Mouse (Mus musculus) midbrain, embryonic 15.5 days (tissue): Measurements from ENCODE around the gene Gstp2. TPM values are rescaled to one million over a fixed set of nuclear protein-coding genes. Genes with fewer than 3 reads are reported as not detected.
A peak's percentile ranks its signal among the peaks of the same experiment; 100 is the strongest.

ENCODE experiments used
- ATAC-seq: fragments of 200-750 bp; cut with Nextera tagmentation; replicated peaks from 2 replicates; pipeline ENCODE4 v1.8.0; 2017; ENCODE audit warnings: moderate TSS enrichment
- H3K27ac ChIP-seq: fragments of 300-500 bp; sonication (generic); 2 replicates; pipeline ENCODE4 v1.5.1; 2015; ENCODE audit warnings: mild to moderate bottlenecking, inconsistent platforms
- H3K27me3 ChIP-seq: fragments of 300-500 bp; sonication (generic); replicated peaks from 2 replicates; pipeline ENCODE4 v1.6.1; 2015; ENCODE audit warnings: inconsistent platforms
- H3K36me3 ChIP-seq: fragments of 300-500 bp; sonication (generic); replicated peaks from 2 replicates; pipeline ENCODE4 v1.6.1; 2015; ENCODE audit warnings: inconsistent platforms
- H3K4me1 ChIP-seq: fragments of 300-500 bp; sonication (generic); 2 replicates; pipeline ENCODE4 v1.6.1; 2015; ENCODE audit warnings: inconsistent platforms
- H3K4me2 ChIP-seq: fragments of 300-500 bp; sonication (generic); 2 replicates; pipeline ENCODE4 v1.6.1; 2015; ENCODE audit warnings: inconsistent platforms, mild to moderate bottlenecking, moderate library complexity
- H3K4me3 ChIP-seq: fragments of 300-500 bp; sonication (generic); 2 replicates; pipeline ENCODE4 v1.5.1; 2015; ENCODE audit warnings: mild to moderate bottlenecking, inconsistent platforms
- H3K9ac ChIP-seq: fragments of 300-500 bp; sonication (generic); 2 replicates; pipeline ENCODE4 v1.6.1; 2015; ENCODE audit warnings: mild to moderate bottlenecking, inconsistent platforms
- H3K9me3 ChIP-seq: fragments of 300-500 bp; sonication (generic); 2 replicates; pipeline ENCODE4 v1.6.1; 2016; ENCODE audit warnings: inconsistent platforms
- WGBS: fragments of 180-500 bp; shearing (Covaris S2); methylation state at CpG from one replicate; pipeline ENCODE4 v1.1.7; 2015; ENCODE audit warnings: mixed read lengths; 5-methylcytosine and 5-hydroxymethylcytosine counted together
- polyA plus RNA-seq: library from polyadenylated mRNA; unstranded; fragments of >200 nt; fragmentation: Nextera tagmentation; extraction: Ambion mirVana; gene quantifications from 2 replicates; pipeline ENCODE4 v1.2.1, GENCODE M21; 2015

The Gstp2 gene
- polyA plus RNA-seq, 1 experiment from 2014 or later = 5.6 TPM

DNA sequence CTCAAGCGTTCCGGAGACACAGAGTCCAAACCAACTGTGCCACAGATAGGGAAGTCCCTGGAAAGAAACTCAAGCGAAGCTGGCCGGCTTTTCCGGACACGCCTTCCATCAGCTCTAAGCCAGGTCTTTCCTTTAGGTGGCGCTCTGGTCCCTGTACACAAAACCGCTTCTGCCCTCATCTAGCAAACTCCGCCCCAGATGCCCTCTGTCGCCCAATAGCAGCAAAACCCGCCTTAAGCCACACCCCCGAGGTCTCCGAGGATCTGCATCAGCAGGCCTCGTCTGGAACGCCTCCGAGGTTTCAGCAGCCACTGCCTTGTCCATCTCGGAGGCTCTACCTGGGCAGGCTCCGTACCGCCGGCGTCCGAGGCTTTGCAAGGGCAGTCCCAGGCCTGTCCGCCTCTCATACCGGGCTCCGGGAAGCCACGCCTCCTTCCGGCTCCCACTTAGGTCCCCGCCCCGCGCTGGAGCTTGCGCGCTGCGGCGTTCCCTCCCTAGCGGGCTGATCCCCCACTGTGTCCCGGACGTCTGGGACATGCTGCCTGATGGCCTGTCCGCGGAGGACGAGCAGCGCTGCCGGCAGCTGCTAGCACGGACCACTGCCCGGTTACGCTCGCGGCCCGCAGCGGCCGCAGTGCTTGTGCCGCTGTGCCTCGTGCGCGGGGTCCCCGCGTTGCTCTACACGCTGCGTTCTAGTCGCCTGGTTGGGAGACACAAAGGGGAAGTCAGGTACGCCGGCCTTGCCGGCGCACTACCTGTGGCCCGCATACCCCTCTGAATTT is 45.5 kb downstream of the Gstp2 start, which contains the start of the genes Nudt8 and Gm49405:
Gene Nudt8 (plus strand): TSS at position 462 of the 782 bp plus-strand sequence.
Gene Gm49405 (plus strand): TSS at position 508 of the 782 bp plus-strand sequence.
- H3K27me3 ChIP-seq = no peaks in the 10 kb centered on the region
- peak; percentile 91 for ATAC-seq
- H3K36me3 ChIP-seq = no peaks in the 10 kb centered on the region
- peak within 1 kb of the TSS; percentile 95 for H3K27ac ChIP-seq
- H3K9me3 ChIP-seq = no peaks in the 10 kb centered on the region
- H3K4me2 ChIP-seq = peak within 1 kb of the TSS; percentile 69
- peak within 1 kb of the TSS; percentile 53 for H3K4me3 ChIP-seq
- peak within 1 kb of the TSS; percentile 70 for H3K9ac ChIP-seq
- under 1% methylated on average over 64 of the region's 64 CpGs for WGBS
- peaks cover 20% of the 10 kb centered on the region for H3K4me1 ChIP-seq

DNA sequence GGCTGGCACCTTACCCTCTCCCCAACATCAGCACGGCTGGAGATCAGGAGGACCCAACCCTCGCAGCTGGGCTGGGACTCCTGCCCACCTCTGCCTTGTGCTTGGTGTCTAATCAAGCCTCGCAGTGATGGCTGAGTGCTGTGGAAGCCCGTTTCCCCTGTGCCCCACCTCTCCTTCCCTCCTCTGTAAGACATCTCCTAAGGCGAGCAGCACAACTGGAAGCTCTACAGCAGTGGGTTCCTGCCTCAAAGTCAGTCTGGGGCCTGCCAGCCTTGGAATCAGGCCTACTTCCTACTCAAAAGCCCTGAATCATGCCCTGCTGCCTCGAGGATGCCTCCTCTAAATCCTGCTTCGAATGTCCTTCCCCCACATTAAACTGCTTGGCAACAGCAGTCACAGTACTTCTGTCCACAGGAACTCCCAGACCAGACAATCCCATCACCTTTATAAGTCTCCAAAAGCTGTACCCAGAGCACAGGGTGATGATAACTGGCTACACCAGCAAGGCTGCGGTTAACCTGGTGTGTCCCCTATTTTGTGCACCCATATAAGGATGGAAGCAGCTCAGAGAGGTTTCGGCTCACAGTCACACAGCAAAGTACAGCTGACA is 46.6 kb downstream of the Gstp2 start:
- Histone ChIP-seq H3K27me3 (no peaks in the 10 kb centered on the region), H3K4me1 (peaks cover 20% of the 10 kb centered on the region), H3K9me3 (no peaks in the 10 kb centered on the region), H3K27ac (no peak overlapping the region), H3K4me3 (peak overlapping the region; percentile 53; the same call in 1 of the 2 replicates), H3K9ac (no peak overlapping the region), H3K4me2 (peak overlapping the region; percentile 69), H3K36me3 (no peaks in the 10 kb centered on the region)
- ATAC-seq = no peak
- 86% methylated on average over 9 of the region's 9 CpGs for WGBS

DNA sequence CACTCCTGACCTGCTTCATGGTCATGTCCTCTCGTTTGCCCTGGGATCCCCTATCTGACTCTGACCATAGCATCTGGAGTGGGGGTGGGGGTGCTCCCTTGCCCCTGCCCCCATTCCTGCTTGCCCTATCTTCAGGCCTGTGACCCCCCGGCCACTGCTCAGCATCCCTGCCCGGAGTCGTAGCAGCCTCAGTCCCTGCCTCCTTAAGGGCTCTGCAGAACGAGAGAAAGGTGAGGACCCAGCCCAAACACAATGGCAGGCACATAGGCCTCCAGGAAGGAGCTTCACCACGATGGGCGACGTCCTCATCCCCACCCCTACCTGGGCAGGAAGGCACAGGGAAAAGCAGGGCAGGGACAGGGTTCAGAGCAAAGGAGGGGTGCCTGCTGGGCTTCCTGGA is 47.5 kb downstream of the Gstp2 start:
- Histone ChIP-seq H3K9me3 (no peaks in the 10 kb centered on the region), H3K4me1 (peaks cover 20% of the 10 kb centered on the region), H3K4me3 (no peak overlapping the region), H3K27me3 (no peaks in the 10 kb centered on the region), H3K4me2 (no peak overlapping the region), H3K27ac (no peak overlapping the region), H3K9ac (no peak overlapping the region), H3K36me3 (no peaks in the 10 kb centered on the region)
- ATAC-seq = no peak
- 77% methylated on average over 8 of the region's 8 CpGs for WGBS

DNA sequence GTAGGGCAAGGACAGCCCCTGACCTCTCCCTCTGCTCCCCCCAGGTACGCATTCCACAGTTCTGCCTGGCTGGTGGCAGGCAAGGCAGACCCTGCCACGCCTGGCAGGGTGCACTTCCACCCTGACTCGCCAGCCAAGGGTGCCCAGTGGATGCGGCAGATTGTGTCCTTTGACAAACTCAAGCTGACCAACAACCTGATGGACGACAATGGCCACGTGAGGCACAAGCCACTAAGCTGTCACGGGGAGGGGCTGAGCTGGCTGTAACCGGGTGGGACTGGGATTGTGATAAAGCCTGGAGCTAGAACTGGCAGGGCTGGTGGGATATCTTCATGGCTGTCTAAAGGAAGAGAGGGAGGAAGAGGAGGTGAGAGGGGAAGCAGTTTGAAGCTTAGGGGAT is 48.6 kb downstream of the Gstp2 start:
- Histone ChIP-seq H3K4me1 (peaks cover 20% of the 10 kb centered on the region), H3K4me2 (no peak overlapping the region), H3K9me3 (no peaks in the 10 kb centered on the region), H3K36me3 (no peaks in the 10 kb centered on the region), H3K9ac (no peak overlapping the region), H3K27me3 (peaks cover 2% of the 10 kb centered on the region; the same call in 1 of the 2 replicates), H3K27ac (no peak overlapping the region), H3K4me3 (no peak overlapping the region)
- ATAC-seq = no peak
- 65% methylated on average over 8 of the region's 8 CpGs for WGBS

DNA sequence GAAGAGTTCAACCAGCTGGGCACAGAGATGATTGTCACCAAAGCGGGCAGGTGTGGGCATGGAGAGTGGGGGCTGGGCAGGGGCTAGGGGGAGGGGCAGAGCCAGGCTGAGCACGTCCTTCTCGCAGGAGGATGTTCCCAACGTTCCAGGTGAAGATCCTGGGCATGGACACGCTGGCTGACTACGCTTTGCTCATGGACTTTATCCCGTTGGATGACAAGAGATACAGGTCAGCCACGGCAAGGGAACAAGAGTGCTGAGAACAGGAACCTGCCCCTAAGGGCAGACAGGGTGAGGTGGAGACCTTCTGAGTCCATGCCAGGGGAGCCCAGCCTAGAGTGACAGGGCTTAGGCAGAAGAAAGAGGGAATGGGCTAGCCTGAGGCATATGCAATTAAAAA is 49.1 kb downstream of the Gstp2 start:
- ATAC-seq = no peak
- H3K9me3 ChIP-seq = no peaks in the 10 kb centered on the region
- H3K4me3 ChIP-seq = no peak overlapping the region
- 75% methylated on average over 8 of the region's 8 CpGs for WGBS
- H3K27me3 ChIP-seq = peaks cover 2% of the 10 kb centered on the region; the same call in 1 of the 2 replicates
- H3K36me3 ChIP-seq = no peaks in the 10 kb centered on the region
- H3K9ac ChIP-seq = no peak overlapping the region
- H3K27ac ChIP-seq = no peak overlapping the region
- peaks cover 18% of the 10 kb centered on the region for H3K4me1 ChIP-seq
- no peak overlapping the region for H3K4me2 ChIP-seq

- ATAC-seq = no peak
- H3K4me1 ChIP-seq = peaks cover 12% of the 10 kb centered on the region
- no peaks in the 10 kb centered on the region for H3K36me3 ChIP-seq
- no peak overlapping the region for H3K27ac ChIP-seq
- H3K9ac ChIP-seq = no peak overlapping the region
- peaks cover 2% of the 10 kb centered on the region; the same call in 1 of the 2 replicates for H3K27me3 ChIP-seq
- 78% methylated on average over 7 of the region's 7 CpGs for WGBS
- H3K4me2 ChIP-seq = no peak overlapping the region
- H3K4me3 ChIP-seq = no peak overlapping the region
- no peaks in the 10 kb centered on the region for H3K9me3 ChIP-seq
These were observed 49.7 kb downstream of the Gstp2 start for GRCm38 (mm10) chr19:3996106-3996505.

- Histone ChIP-seq H3K27me3 (peaks cover 2% of the 10 kb centered on the region; the same call in 1 of the 2 replicates), H3K36me3 (no peaks in the 10 kb centered on the region), H3K4me2 (no peak overlapping the region), H3K4me3 (no peak overlapping the region), H3K9me3 (no peaks in the 10 kb centered on the region), H3K27ac (no peak overlapping the region), H3K9ac (no peak overlapping the region), H3K4me1 (peaks cover 8% of the 10 kb centered on the region)
- no peak for ATAC-seq
- WGBS = 84% methylated on average over 3 of the region's 3 CpGs
These were observed 50.3 kb downstream of the Gstp2 start for GRCm38 (mm10) chr19:3995505-3995904.

- Histone ChIP-seq H3K27ac (no peak overlapping the region), H3K4me3 (no peak overlapping the region)
- 74% methylated on average over 6 of the region's 6 CpGs for WGBS
These were observed 50.9 kb downstream of the Gstp2 start for GRCm38 (mm10) chr19:3994932-3995331.

DNA sequence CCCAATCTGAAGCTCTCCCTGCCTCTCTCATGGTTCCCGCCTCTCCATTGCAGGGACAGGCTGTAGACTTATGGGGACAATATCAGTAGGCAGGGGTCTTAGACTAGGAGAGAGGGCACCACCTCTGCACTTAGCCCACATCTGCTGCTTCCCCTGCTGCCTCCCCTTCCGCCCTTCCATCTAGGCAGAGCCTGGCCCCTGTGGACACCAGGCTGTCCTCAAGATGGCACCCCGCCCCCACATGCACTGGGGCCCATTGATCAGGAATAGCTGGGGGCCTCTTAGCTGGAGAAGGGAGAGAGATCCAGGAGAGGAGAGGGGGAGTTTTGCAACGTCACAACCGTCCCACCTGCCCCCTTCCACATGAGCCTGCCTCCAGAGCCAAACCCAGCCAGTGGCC is 53.4 kb downstream of the Gstp2 start, which contains the start of gene Tbx10:
Gene Tbx10 (plus strand): TSS at position 337 of the 400 bp plus-strand sequence.
- Histone ChIP-seq H3K4me2 (no peak within 1 kb of the TSS), H3K9ac (no peak within 1 kb of the TSS), H3K27me3 (peaks cover 2% of the 10 kb centered on the region; the same call in 1 of the 2 replicates), H3K4me1 (no peaks in the 10 kb centered on the region), H3K4me3 (no peak within 1 kb of the TSS), H3K9me3 (no peaks in the 10 kb centered on the region), H3K36me3 (no peaks in the 10 kb centered on the region), H3K27ac (no peak within 1 kb of the TSS)
- no peak for ATAC-seq
- 52% methylated on average over 5 of the region's 5 CpGs for whole genome bisulfite sequencing

More at GRCm38 (mm10) chr19:3994932-3995331, 50.9 kb downstream of the Gstp2 start:
- no peak overlapping the region for H3K9ac ChIP-seq
- no peak overlapping the region for H3K4me2 ChIP-seq
- no peaks in the 10 kb centered on the region for H3K9me3 ChIP-seq
- peaks cover 2% of the 10 kb centered on the region; the same call in 1 of the 2 replicates for H3K27me3 ChIP-seq
- ATAC-seq = no peak
- H3K36me3 ChIP-seq = no peaks in the 10 kb centered on the region
- peaks cover 8% of the 10 kb centered on the region for H3K4me1 ChIP-seq

- no peak overlapping the region for H3K4me3 ChIP-seq
- WGBS = 91% methylated on average over 3 of the region's 3 CpGs
- peaks cover 2% of the 10 kb centered on the region; the same call in 1 of the 2 replicates for H3K27me3 ChIP-seq
- no peaks in the 10 kb centered on the region for H3K4me1 ChIP-seq
- no peaks in the 10 kb centered on the region for H3K9me3 ChIP-seq
- no peak overlapping the region for H3K9ac ChIP-seq
- no peaks in the 10 kb centered on the region for H3K36me3 ChIP-seq
- no peak overlapping the region for H3K4me2 ChIP-seq
- ATAC-seq = no peak
- H3K27ac ChIP-seq = no peak overlapping the region
These were observed 53.9 kb downstream of the Gstp2 start for GRCm38 (mm10) chr19:3991966-3992365.

GRCm38 (mm10) chr19:3991562-3991961 is 54.3 kb downstream of the Gstp2 start:
- Histone ChIP-seq H3K36me3 (no peaks in the 10 kb centered on the region), H3K27me3 (peaks cover 2% of the 10 kb centered on the region; the same call in 1 of the 2 replicates), H3K4me2 (no peak overlapping the region), H3K9me3 (no peaks in the 10 kb centered on the region), H3K9ac (no peak overlapping the region), H3K4me3 (no peak overlapping the region), H3K27ac (no peak overlapping the region), H3K4me1 (no peaks in the 10 kb centered on the region)
- 93% methylated on average over 3 of the region's 3 CpGs for WGBS
- no peak for ATAC-seq

DNA sequence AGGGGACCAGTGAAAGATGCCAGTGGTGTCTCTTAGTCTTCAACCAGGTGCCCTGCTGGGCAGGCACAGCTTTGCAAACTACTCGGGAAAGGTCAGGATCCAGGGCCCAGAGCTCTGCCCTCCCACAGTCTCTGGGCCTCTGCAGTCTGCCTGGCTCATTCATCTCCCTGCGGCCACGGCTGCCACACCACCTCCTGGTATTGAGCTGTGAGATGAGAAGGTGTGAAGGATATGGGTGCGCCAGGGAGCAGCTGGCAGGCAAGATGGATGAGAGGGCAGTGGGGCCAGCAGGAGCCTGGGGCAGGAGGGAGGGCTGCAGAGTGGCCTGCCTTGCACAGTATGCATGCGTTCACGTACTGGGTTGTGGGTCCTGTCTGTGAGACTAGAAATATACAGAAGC is 55.0 kb downstream of the Gstp2 start:
- WGBS = 74% methylated on average over 6 of the region's 6 CpGs
- Histone ChIP-seq H3K4me1 (no peaks in the 10 kb centered on the region), H3K9ac (no peak overlapping the region), H3K9me3 (no peaks in the 10 kb centered on the region), H3K36me3 (no peaks in the 10 kb centered on the region), H3K4me2 (no peak overlapping the region), H3K27ac (no peak overlapping the region), H3K27me3 (peaks cover 2% of the 10 kb centered on the region; the same call in 1 of the 2 replicates), H3K4me3 (no peak overlapping the region)
- no peak for ATAC-seq
